Mouse (Mus musculus) limb, embryonic 14.5 days (tissue): ENCODE measurements around the gene Tnfaip8l1. TPM values are rescaled to one million over a fixed set of nuclear protein-coding genes. Genes with fewer than 3 reads are reported as not detected.

ENCODE experiments used
- ATAC-seq: fragments of 200-750 bp; cut with Nextera tagmentation; 2 replicates; pipeline ENCODE4 v1.8.0; 2017; ENCODE audit warnings: low read depth, moderate number of reproducible peaks, moderate TSS enrichment; ENCODE audit not compliant: low FRiP score
- DNase-seq: peaks from one replicate; pipeline ENCODE4 v3.0.0-alpha.2; 2015; ENCODE audit warnings: low spot score
- H3K27ac ChIP-seq: fragments of 300-500 bp; sonication (generic); replicated peaks from 2 replicates; pipeline ENCODE4 v1.5.1; 2014; ENCODE audit warnings: low read depth, mild to moderate bottlenecking, low read length, moderate library complexity, mixed read lengths
- H3K27me3 ChIP-seq: fragments of 300-500 bp; sonication (generic); 2 replicates; pipeline ENCODE4 v1.6.1; 2014; ENCODE audit warnings: low read length, mixed read lengths; ENCODE audit not compliant: control insufficient read depth, insufficient read depth
- H3K36me3 ChIP-seq: fragments of 300-500 bp; sonication (generic); 2 replicates; pipeline ENCODE4 v1.6.1; 2014; ENCODE audit warnings: mild to moderate bottlenecking, low read length, moderate library complexity, mixed read lengths; ENCODE audit not compliant: control insufficient read depth, insufficient read depth
- H3K4me1 ChIP-seq: fragments of 300-500 bp; sonication (generic); 2 replicates; pipeline ENCODE4 v1.6.1; 2014; ENCODE audit warnings: antibody characterized with exemption, low read length, mixed read lengths; ENCODE audit not compliant: control insufficient read depth, insufficient read depth
- H3K4me2 ChIP-seq: fragments of 300-500 bp; sonication (generic); replicated peaks from 2 replicates; pipeline ENCODE4 v1.6.1; 2014; ENCODE audit warnings: low read depth, mild to moderate bottlenecking, low read length, moderate library complexity; ENCODE audit not compliant: severe bottlenecking
- H3K4me3 ChIP-seq: fragments of 300-500 bp; sonication (generic); replicated peaks from 2 replicates; pipeline ENCODE4 v1.5.1; 2014; ENCODE audit warnings: low read length
- H3K9ac ChIP-seq: fragments of 300-500 bp; sonication (generic); 2 replicates; pipeline ENCODE4 v1.6.1; 2014; ENCODE audit warnings: mild to moderate bottlenecking, low read depth, low read length, moderate library complexity; ENCODE audit not compliant: severe bottlenecking
- H3K9me3 ChIP-seq: fragments of 300-500 bp; sonication (generic); 2 replicates; pipeline ENCODE4 v1.6.1; 2016; ENCODE audit warnings: low read length; ENCODE audit not compliant: control insufficient read depth
- POLR2A ChIP-seq: fragments of 200-500 bp; IDR thresholded peaks from 2 replicates; pipeline ENCODE4 v1.8.0; 2012; ENCODE audit warnings: inconsistent platforms, mild to moderate bottlenecking, moderate library complexity, borderline replicate concordance; ENCODE audit not compliant: insufficient read depth, insufficient read length; ENCODE audit errors: extremely low read depth
- WGBS: fragments of 180-500 bp; shearing (Covaris S2); extraction: QIAGEN DNeasy Blood & Tissue Kit; methylation state at CpG from one replicate; pipeline ENCODE4 v1.1.7; 2014; 5-methylcytosine and 5-hydroxymethylcytosine counted together
- polyA plus RNA-seq, 2 experiments: library from polyadenylated mRNA; depleted of rRNA in 1 of 2; stranded (reverse) in 1 of 2; unstranded in 1 of 2; fragments of >200 nt; fragmentation: Nextera tagmentation in 1 of 2; extraction: Ambion mirVana in 1 of 2; gene quantifications; 2 replicates each; pipeline versions ENCODE4 v1.2.1 to v1.2.3; 2012 to 2014

Tnfaip8l1 gene
- polyA plus RNA-seq, 2 experiments: 9.3 to 11.6 TPM

GRCm38 (mm10) chr17:56202476-56202875, 40.2 kb downstream of the Tnfaip8l1 start:
- Histone ChIP-seq H3K9me3 (no peaks in the 10 kb centered on the region), H3K9ac (no peak overlapping the region), H3K27me3 (no peaks in the 10 kb centered on the region), H3K4me1 (no peaks in the 10 kb centered on the region), H3K4me2 (no peak overlapping the region), H3K27ac (no peak overlapping the region), H3K4me3 (no peak overlapping the region), H3K36me3 (peaks cover 91% of the 10 kb centered on the region)
- WGBS: 93% methylated on average over 8 of the region's 8 CpGs
- ATAC-seq (no peak), DNase-seq (no peak)
- no peak for TF ChIP-seq POLR2A

- Histone ChIP-seq H3K27me3 (no peaks in the 10 kb centered on the region), H3K4me3 (no peak overlapping the region), H3K4me1 (no peaks in the 10 kb centered on the region), H3K4me2 (no peak overlapping the region), H3K9me3 (no peaks in the 10 kb centered on the region), H3K36me3 (peaks cover 91% of the 10 kb centered on the region), H3K27ac (no peak overlapping the region), H3K9ac (no peak overlapping the region)
- no peak for ATAC-seq
- peak; percentile 10 for DNase-seq
- 61% methylated on average over 3 of the region's 3 CpGs for WGBS
- no peak for TF ChIP-seq POLR2A
These were observed 41.5 kb downstream of the Tnfaip8l1 start for GRCm38 (mm10) chr17:56203729-56204128.

GRCm38 (mm10) chr17:56206276-56206884, 44.1 kb downstream of the Tnfaip8l1 start:
- no peak for DNase-seq
- H3K36me3 ChIP-seq: peaks cover 97% of the 10 kb centered on the region
- ATAC-seq: no peak
- no peaks in the 10 kb centered on the region for H3K9me3 ChIP-seq
- TF ChIP-seq POLR2A: no peak
- H3K9ac ChIP-seq: no peak overlapping the region
- no peak overlapping the region for H3K4me2 ChIP-seq
- WGBS: 93% methylated on average over 8 of the region's 10 CpGs
- no peaks in the 10 kb centered on the region for H3K4me1 ChIP-seq
- H3K27me3 ChIP-seq: no peaks in the 10 kb centered on the region
- no peak overlapping the region for H3K27ac ChIP-seq
- H3K4me3 ChIP-seq: no peak overlapping the region

GRCm38 (mm10) chr17:56206986-56207674, 44.9 kb downstream of the Tnfaip8l1 start:
- Histone ChIP-seq H3K9ac (no peak overlapping the region), H3K27me3 (no peaks in the 10 kb centered on the region), H3K4me1 (no peaks in the 10 kb centered on the region), H3K4me3 (no peak overlapping the region), H3K36me3 (peaks cover 97% of the 10 kb centered on the region), H3K27ac (no peak overlapping the region), H3K9me3 (no peaks in the 10 kb centered on the region), H3K4me2 (no peak overlapping the region)
- WGBS: 77% methylated on average over 6 of the region's 6 CpGs
- ATAC-seq: no peak
- no peak for DNase-seq
- no peak for TF ChIP-seq POLR2A

- no peak overlapping the region for H3K27ac ChIP-seq
- DNase-seq (no peak), ATAC-seq (no peak)
- no peak for TF ChIP-seq POLR2A
- peaks cover 89% of the 10 kb centered on the region for H3K36me3 ChIP-seq
- H3K9ac ChIP-seq: no peak overlapping the region
- no peaks in the 10 kb centered on the region for H3K9me3 ChIP-seq
- no peak overlapping the region for H3K4me3 ChIP-seq
- no peaks in the 10 kb centered on the region for H3K27me3 ChIP-seq
- no peaks in the 10 kb centered on the region for H3K4me1 ChIP-seq
- no peak overlapping the region for H3K4me2 ChIP-seq
- 90% methylated on average over 9 of the region's 9 CpGs for WGBS
These were observed 45.8 kb downstream of the Tnfaip8l1 start for GRCm38 (mm10) chr17:56207963-56208530.
